10 mouse cellular contexts compared by ENCODE assay signal in genomic region chr8:13673215-13673614, GRCm38 (mm10). TPM values are rescaled to one million over a fixed set of nuclear protein-coding genes. Genes with fewer than 3 reads are reported as not detected.
DNase-seq lines count a peak whose midpoint lies in the region; ATAC-seq and TF ChIP-seq lines count a peak whose summit lies in the region.
"Had no signal": no experiment of that assay in that cellular context is flagged by ENCODE, and none has a peak within 500 bp of the region (broad histone marks: within the 10 kb centered on the region; RNA-seq: fewer than 3 reads in every experiment).

No protein-coding gene starts in this region.

- no peak for TF ChIP-seq POLR2A in spleen, adult 2 months (IDR thresholded peaks at IDR 0.05; ENCODE audit: low read depth, low read length)

- H3K9ac ChIP-seq in heart, embryonic 14.5 days (ENCODE audit: low read length), result peak overlapping the region; percentile 41; the same call in 1 of the 2 replicates
- no peak overlapping the region for H3K9ac ChIP-seq in stomach, embryonic 15.5 days
- no peak overlapping the region for H3K9ac ChIP-seq in kidney, embryonic 14.5 days (ENCODE audit: low read depth, low read length)
- H3K9ac ChIP-seq: neural tube, embryonic 12.5 days had no signal

- H3K36me3 ChIP-seq in spleen, adult 2 months (ENCODE audit: control insufficient read depth, insufficient read depth, low read length), result peaks cover 6% of the 10 kb centered on the region; the same call in 1 of the 2 replicates
- no peaks in the 10 kb centered on the region for H3K36me3 ChIP-seq in heart, embryonic 14.5 days (ENCODE audit: control insufficient read depth, insufficient read depth, low read length)
- H3K36me3 ChIP-seq in stomach, embryonic 15.5 days, result no peaks in the 10 kb centered on the region
- no peaks in the 10 kb centered on the region for H3K36me3 ChIP-seq in kidney, embryonic 14.5 days (ENCODE audit: control insufficient read depth, insufficient read depth, low read length)
- H3K36me3 ChIP-seq: neural tube, embryonic 12.5 days had no signal

- peak; percentile 97 for DNase-seq in heart, adult 11 months
- no peak for DNase-seq in heart, postnatal 25 days (ENCODE audit: low spot score)
- peak in 1 of 2 experiments; percentile 35 for DNase-seq in spleen, adult 2 months (ENCODE audit: low read depth in 1 of 2, low spot score in 2 of 2)
- no peak for DNase-seq in spleen, adult 12 weeks (ENCODE audit: low spot score)
- DNase-seq in layer of hippocampus, postnatal 25 days (ENCODE audit: extremely low spot score in 1 of 2, low spot score in 1 of 2), result no peak

- TF ChIP-seq CTCF in spleen, adult 2 months (IDR thresholded peaks at IDR 0.05; ENCODE audit: extremely low read depth, insufficient read depth, insufficient read length, insufficient replicate concordance), result peak; percentile 12; the same call in 1 of the 2 replicates

- intact Hi-C loops in heart, postnatal 25 days (cut with DNase I), result loop anchor here (5.0 kb wide), 1 partner anchor 121 kb away; no protein-coding TSS in a partner anchor

- peaks cover 39% of the 10 kb centered on the region for H3K4me1 ChIP-seq in spleen, adult 2 months (ENCODE audit: control insufficient read depth, insufficient read depth, insufficient read length)
- peaks cover 57 to 75% of the 10 kb centered on the region in 2 experiments for H3K4me1 ChIP-seq in heart, embryonic 14.5 days (ENCODE audit: control insufficient read depth in 2 of 2, insufficient read depth in 2 of 2, low read length in 2 of 2)
- H3K4me1 ChIP-seq in stomach, embryonic 15.5 days, result peaks cover 39% of the 10 kb centered on the region
- H3K4me1 ChIP-seq in kidney, embryonic 14.5 days (ENCODE audit: control insufficient read depth, insufficient read depth, low read length), result peaks cover 19% of the 10 kb centered on the region; the same call in 1 of the 2 replicates

- H3K4me3 ChIP-seq in spleen, adult 2 months (ENCODE audit: extremely low read depth, insufficient read depth, insufficient read length), result peak overlapping the region; percentile 0; the same call in 1 of the 2 replicates
- H3K4me3 ChIP-seq in heart, embryonic 14.5 days (ENCODE audit: control insufficient read depth in 1 of 2, insufficient read depth in 1 of 2, low read depth in 1 of 2, low read length in 2 of 2), result no peak overlapping the region
- H3K4me3 ChIP-seq in stomach, embryonic 15.5 days (replicated peaks), result no peak overlapping the region
- H3K4me3 ChIP-seq in kidney, embryonic 14.5 days (ENCODE audit: low read length), result no peak overlapping the region
- H3K4me3 ChIP-seq: neural tube, embryonic 12.5 days had no signal

- H3K9me3 ChIP-seq in heart, embryonic 14.5 days (ENCODE audit: control insufficient read depth, low read length), result no peaks in the 10 kb centered on the region
- H3K9me3 ChIP-seq in stomach, embryonic 15.5 days, result no peaks in the 10 kb centered on the region
- no peaks in the 10 kb centered on the region for H3K9me3 ChIP-seq in kidney, embryonic 14.5 days (ENCODE audit: control insufficient read depth, low read length)
- H3K9me3 ChIP-seq: neural tube, embryonic 12.5 days had no signal

- WGBS in spleen, adult 2 months, result 51% methylated on average over 4 of the region's 4 CpGs
- 61% methylated on average over 4 of the region's 4 CpGs for whole genome bisulfite sequencing in heart, embryonic 14.5 days
- 68% methylated on average over 4 of the region's 4 CpGs for WGBS in stomach, embryonic 15.5 days
- WGBS in kidney, embryonic 14.5 days, result 76% methylated on average over 4 of the region's 4 CpGs

- no peaks in the 10 kb centered on the region for H3K27me3 ChIP-seq in spleen, adult 2 months (ENCODE audit: control insufficient read depth, insufficient read depth, low read length)
- no peaks in the 10 kb centered on the region for H3K27me3 ChIP-seq in heart, embryonic 14.5 days (ENCODE audit: control insufficient read depth, insufficient read depth, low read length)
- H3K27me3 ChIP-seq in stomach, embryonic 15.5 days (replicated peaks), result no peaks in the 10 kb centered on the region
- H3K27me3 ChIP-seq in kidney, embryonic 14.5 days (ENCODE audit: control insufficient read depth, insufficient read depth, low read length), result no peaks in the 10 kb centered on the region
- H3K27me3 ChIP-seq: neural tube, embryonic 12.5 days had no signal

- ATAC-seq in heart, embryonic 14.5 days (ENCODE audit: insufficient number of reproducible peaks, insufficient read depth, low FRiP score, low read depth), result no peak
- no peak for ATAC-seq in stomach, embryonic 15.5 days (ENCODE audit: insufficient read depth, low FRiP score, low read depth)
- no peak for ATAC-seq in kidney, embryonic 14.5 days (ENCODE audit: low FRiP score, low TSS enrichment)

- H3K27ac ChIP-seq in spleen, adult 2 months (ENCODE audit: insufficient read depth, low read length), result peak overlapping the region; percentile 85
- H3K27ac ChIP-seq in heart, embryonic 14.5 days (replicated peaks in 1 of 2; ENCODE audit: control insufficient read depth in 1 of 2, insufficient read depth in 1 of 2, low read depth in 2 of 2, low read length in 2 of 2), result peak overlapping the region in 1 of 2 experiments; percentile 55; a peak in 2 of 4 replicates
- peak overlapping the region; percentile 19; the same call in 1 of the 2 replicates for H3K27ac ChIP-seq in stomach, embryonic 15.5 days
- no peak overlapping the region for H3K27ac ChIP-seq in kidney, embryonic 14.5 days (ENCODE audit: low read depth, low read length)
- H3K27ac ChIP-seq: neural tube, embryonic 12.5 days had no signal

- H3K4me2 ChIP-seq in heart, embryonic 14.5 days (ENCODE audit: low read length), result no peak overlapping the region
- no peak overlapping the region for H3K4me2 ChIP-seq in stomach, embryonic 15.5 days
- no peak overlapping the region for H3K4me2 ChIP-seq in kidney, embryonic 14.5 days (replicated peaks; ENCODE audit: low read depth, low read length)
- H3K4me2 ChIP-seq: neural tube, embryonic 12.5 days had no signal

RNA-seq across cellular contexts. Expression of gene Rasa3, which starts 4.2 kb away (rescaled TPM):
- total RNA-seq in heart, postnatal 25 days (2021), result 10 to 100 TPM; 14.8 to 19.8 TPM
- 98.7 and 123 TPM in 2 replicates for polyA plus RNA-seq in spleen, adult 2 months (2012; rRNA removed)
- polyA plus RNA-seq in heart, embryonic 14.5 days (2014; fragmentation: Nextera tagmentation; extraction: Ambion mirVana), result 20.9 and 24.9 TPM in 2 replicates
- polyA plus RNA-seq in stomach, embryonic 15.5 days (2015; fragmentation: Nextera tagmentation; extraction: Ambion mirVana), result 26.0 and 27.0 TPM in 2 replicates
- total RNA-seq in layer of hippocampus, postnatal 25 days (2021), result 10 to 100 TPM; 58.5 to 66.2 TPM
- 8.0 and 20.2 TPM in 2 replicates for polyA plus RNA-seq in kidney, embryonic 14.5 days (2014; fragmentation: Nextera tagmentation; extraction: Ambion mirVana)

RNA-seq across cellular contexts. Expression of gene Cfap97d2, which starts 32.5 kb away (rescaled TPM):
- not detected for total RNA-seq in heart, postnatal 25 days (2021)
- polyA plus RNA-seq in spleen, adult 2 months (2012; rRNA removed), result 0.11 and 0.12 TPM in 2 replicates
- polyA plus RNA-seq in heart, embryonic 14.5 days (2014; fragmentation: Nextera tagmentation; extraction: Ambion mirVana), result not detected in 2 replicates
- not detected in 2 replicates for polyA plus RNA-seq in stomach, embryonic 15.5 days (2015; fragmentation: Nextera tagmentation; extraction: Ambion mirVana)
- total RNA-seq in layer of hippocampus, postnatal 25 days (2021), result 1 to 10 TPM; 1.4 to 1.7 TPM
- polyA plus RNA-seq in kidney, embryonic 14.5 days (2014; fragmentation: Nextera tagmentation; extraction: Ambion mirVana), result 0.11 TPM in 1 of 2 replicates, not detected in the other
- total RNA-seq: ES-E14 had no signal
